Mouse (Mus musculus) liver, embryonic 13.5 days (tissue): Measurements from ENCODE around the gene Arhgap18. TPM values are rescaled to one million over a fixed set of nuclear protein-coding genes. Genes with fewer than 3 reads are reported as not detected.

Experiments used
- ATAC-seq: fragments of 200-750 bp; cut with Nextera tagmentation; 2 replicates; pipeline ENCODE4 v1.8.0; 2017; ENCODE audit warnings: low read depth, mild to moderate bottlenecking, moderate number of reproducible peaks, moderate library complexity
- DNase-seq: peaks from one replicate; pipeline ENCODE4 v3.0.0; 2022
- H3K27ac ChIP-seq: fragments of 300-500 bp; sonication (generic); 2 replicates; pipeline ENCODE4 v1.5.1; 2015; ENCODE audit warnings: moderate library complexity, mild to moderate bottlenecking, inconsistent platforms
- H3K27me3 ChIP-seq: fragments of 300-500 bp; sonication (generic); 2 replicates; pipeline ENCODE4 v1.6.1; 2015; ENCODE audit warnings: mild to moderate bottlenecking, inconsistent platforms
- H3K36me3 ChIP-seq: fragments of 300-500 bp; sonication (generic); 2 replicates; pipeline ENCODE4 v1.6.1; 2015; ENCODE audit warnings: mild to moderate bottlenecking, inconsistent platforms
- H3K4me1 ChIP-seq: fragments of 300-500 bp; sonication (generic); replicated peaks from 2 replicates; pipeline ENCODE4 v1.6.1; 2015; ENCODE audit warnings: inconsistent platforms
- H3K4me2 ChIP-seq: fragments of 300-500 bp; sonication (generic); 2 replicates; pipeline ENCODE4 v1.6.1; 2015; ENCODE audit warnings: inconsistent platforms, mild to moderate bottlenecking, moderate library complexity
- H3K4me3 ChIP-seq: fragments of 300-500 bp; sonication (generic); replicated peaks from 2 replicates; pipeline ENCODE4 v1.5.1; 2015; ENCODE audit warnings: mild to moderate bottlenecking, inconsistent platforms
- H3K9ac ChIP-seq: fragments of 300-500 bp; sonication (generic); 2 replicates; pipeline ENCODE4 v1.6.1; 2015; ENCODE audit warnings: mild to moderate bottlenecking, inconsistent platforms
- H3K9me3 ChIP-seq: fragments of 300-500 bp; sonication (generic); replicated peaks from 2 replicates; pipeline ENCODE4 v1.6.1; 2016; ENCODE audit warnings: inconsistent platforms
- WGBS: fragments of 180-500 bp; shearing (Covaris S2); methylation state at CpG from one replicate; pipeline ENCODE4 v1.1.7; 2015; ENCODE audit not compliant: insufficient replicate concordance; 5-methylcytosine and 5-hydroxymethylcytosine counted together
- polyA plus RNA-seq: library from polyadenylated mRNA; unstranded; fragments of >200 nt; fragmentation: Nextera tagmentation; extraction: Ambion mirVana; gene quantifications from 2 replicates; pipeline ENCODE4 v1.2.1, GENCODE M21; 2015

The Arhgap18 gene
- polyA plus RNA-seq, result 7.9 and 10.6 TPM in 2 replicates

DNA sequence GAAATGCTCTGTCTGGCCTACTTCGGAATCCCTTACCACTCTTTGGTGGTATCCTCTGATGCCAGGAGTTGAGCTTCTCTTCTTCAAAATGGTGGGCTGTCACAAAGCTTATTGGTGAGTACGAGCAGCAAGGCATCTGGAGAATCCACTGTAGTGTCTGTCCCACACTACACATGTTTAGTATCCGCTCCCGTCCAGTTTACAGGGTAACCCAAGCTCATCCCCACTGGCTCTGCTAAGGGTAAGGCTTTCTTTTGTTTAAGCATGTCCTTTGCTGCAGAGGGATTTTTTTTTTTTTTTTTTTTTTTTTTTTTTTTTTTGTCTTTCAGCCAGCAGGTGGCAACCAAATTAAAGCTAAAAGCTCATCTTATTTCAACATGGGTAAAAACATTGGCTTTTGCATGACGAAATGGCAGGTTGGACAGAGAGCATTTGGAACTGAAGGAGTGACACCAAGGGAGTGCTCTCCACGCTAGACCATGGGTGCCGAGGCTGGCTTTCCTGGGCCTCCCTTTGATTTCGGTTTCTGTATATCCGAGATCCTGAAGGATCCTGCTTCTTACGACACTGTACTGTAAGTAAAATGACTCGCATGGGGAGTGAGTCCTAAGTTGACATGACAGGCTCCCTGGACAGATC lies at the start of gene Arhgap18:
Gene Arhgap18 (plus strand): TSS at position 493 of the 639 bp plus-strand sequence.
- no peak for ATAC-seq
- no peak within 1 kb of the TSS for H3K4me2 ChIP-seq
- no peak for DNase-seq
- H3K9ac ChIP-seq, result no peak within 1 kb of the TSS
- H3K9me3 ChIP-seq, result no peaks in the 10 kb centered on the region
- H3K27ac ChIP-seq, result no peak within 1 kb of the TSS
- peaks cover 9% of the 10 kb centered on the region; the same call in 1 of the 2 replicates for H3K4me1 ChIP-seq
- no peaks in the 10 kb centered on the region for H3K27me3 ChIP-seq
- no peaks in the 10 kb centered on the region for H3K36me3 ChIP-seq
- no peak within 1 kb of the TSS for H3K4me3 ChIP-seq
- 63% methylated on average over 11 of the region's 11 CpGs for WGBS

DNA sequence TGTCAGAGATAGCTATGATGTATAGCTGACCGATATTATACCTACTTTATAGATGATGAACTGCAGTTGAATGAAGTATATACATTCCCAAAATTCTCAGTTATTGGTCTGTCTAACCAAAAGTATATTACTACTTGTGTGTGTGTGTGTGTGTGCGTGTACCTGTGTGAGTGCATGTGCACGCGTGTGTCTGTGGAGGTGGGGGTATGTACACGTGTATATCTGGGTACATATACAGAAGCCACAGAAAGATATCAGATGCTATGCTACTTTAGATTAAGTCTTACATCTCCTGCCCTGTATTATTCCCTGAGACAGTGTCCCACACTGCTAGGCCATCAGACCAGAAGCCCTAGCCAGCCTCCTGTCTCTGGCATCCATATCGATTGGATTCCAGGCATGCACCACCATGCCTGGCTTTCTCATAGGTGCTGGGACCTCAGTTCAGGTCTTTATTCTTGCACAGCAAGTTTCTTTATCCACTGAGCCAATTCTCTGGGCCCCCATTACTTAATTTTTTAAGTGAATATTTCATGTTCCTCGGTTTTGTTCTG lies 42.7 kb upstream of the Arhgap18 start:
- no peak overlapping the region for H3K27ac ChIP-seq
- no peaks in the 10 kb centered on the region for H3K9me3 ChIP-seq
- H3K27me3 ChIP-seq, result no peaks in the 10 kb centered on the region
- DNase-seq, result no peak
- no peak overlapping the region for H3K4me2 ChIP-seq
- no peaks in the 10 kb centered on the region for H3K36me3 ChIP-seq
- WGBS, result 74% methylated on average over 7 of the region's 7 CpGs
- no peak for ATAC-seq
- no peak overlapping the region for H3K9ac ChIP-seq
- no peaks in the 10 kb centered on the region for H3K4me1 ChIP-seq
- H3K4me3 ChIP-seq, result no peak overlapping the region

DNA sequence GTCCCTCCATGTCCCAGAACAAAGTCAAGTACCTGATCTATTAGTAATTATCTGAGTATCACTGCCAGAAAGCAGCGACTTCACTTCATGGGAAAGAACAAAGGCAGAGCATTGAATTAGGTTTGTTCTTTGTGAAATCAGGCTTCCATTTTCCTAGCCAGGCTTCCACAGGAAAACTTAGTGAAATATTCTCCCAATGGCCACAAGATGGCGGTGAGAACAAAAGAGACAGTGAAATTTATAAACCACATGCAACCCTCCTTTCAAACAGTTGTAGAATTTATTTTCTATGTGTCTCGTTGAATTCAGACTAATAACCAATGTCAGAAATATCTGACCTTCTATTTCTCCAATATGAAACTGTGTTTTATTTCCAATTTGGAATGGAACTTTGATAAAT lies 42.2 kb upstream of the Arhgap18 start:
- DNase-seq (no peak), ATAC-seq (no peak)
- Histone ChIP-seq H3K36me3 (no peaks in the 10 kb centered on the region), H3K27ac (no peak overlapping the region), H3K27me3 (no peaks in the 10 kb centered on the region), H3K9ac (no peak overlapping the region), H3K4me2 (no peak overlapping the region), H3K4me1 (no peaks in the 10 kb centered on the region), H3K4me3 (no peak overlapping the region), H3K9me3 (no peaks in the 10 kb centered on the region)
- 3% methylated on average over 3 of the region's 3 CpGs for WGBS

DNA sequence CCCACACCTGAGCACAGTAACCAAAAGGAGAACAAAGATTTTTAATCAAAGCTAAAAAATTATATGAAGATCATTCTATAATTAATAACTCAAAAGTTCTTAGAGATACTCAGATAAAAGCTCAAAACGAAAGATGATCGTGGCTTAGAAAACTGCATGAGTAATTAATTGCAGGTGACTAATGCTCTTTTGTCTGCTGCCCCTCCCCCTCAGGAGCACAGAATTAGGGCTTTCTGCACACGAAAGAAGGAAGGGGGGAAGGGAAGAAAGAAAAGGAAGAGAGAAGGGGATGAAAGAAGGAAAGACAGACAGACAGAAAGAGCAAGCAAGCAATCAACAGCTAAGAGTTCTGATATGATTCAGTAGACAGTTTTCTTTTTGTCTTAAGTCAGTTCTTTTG lies 39.2 kb upstream of the Arhgap18 start:
- Histone ChIP-seq H3K27ac (no peak overlapping the region), H3K9me3 (no peaks in the 10 kb centered on the region), H3K36me3 (no peaks in the 10 kb centered on the region), H3K4me3 (no peak overlapping the region), H3K9ac (no peak overlapping the region), H3K4me2 (no peak overlapping the region), H3K4me1 (no peaks in the 10 kb centered on the region), H3K27me3 (no peaks in the 10 kb centered on the region)
- ATAC-seq (no peak), DNase-seq (no peak)
- 56% methylated on average over 3 of the region's 3 CpGs for WGBS

DNA sequence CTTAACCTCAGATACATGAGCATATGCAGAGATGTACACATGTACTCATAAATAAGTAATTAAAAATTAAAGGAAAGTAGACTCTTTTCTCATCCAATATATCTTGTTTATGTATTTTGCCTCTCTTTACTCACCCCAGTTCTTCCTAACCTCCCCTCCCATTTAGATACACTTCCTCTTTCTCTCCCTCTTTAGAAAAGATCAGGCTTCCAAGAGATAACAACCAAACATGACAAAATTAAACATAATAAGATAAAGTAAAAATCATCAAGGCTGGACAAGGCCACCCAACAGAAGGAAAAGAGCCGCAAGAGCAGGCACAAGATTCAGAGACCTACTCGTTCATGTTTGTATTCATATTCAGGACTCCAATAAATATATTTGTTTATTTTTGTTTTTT lies 28.5 kb upstream of the Arhgap18 start:
- H3K9me3 ChIP-seq, result no peaks in the 10 kb centered on the region
- H3K27ac ChIP-seq, result no peak overlapping the region
- no peaks in the 10 kb centered on the region for H3K4me1 ChIP-seq
- no peak overlapping the region for H3K4me3 ChIP-seq
- no peak overlapping the region for H3K4me2 ChIP-seq
- ATAC-seq (no peak), DNase-seq (no peak)
- H3K9ac ChIP-seq, result no peak overlapping the region
- no peaks in the 10 kb centered on the region for H3K27me3 ChIP-seq
- 72% methylated on average over 2 of the region's 2 CpGs for WGBS
- H3K36me3 ChIP-seq, result no peaks in the 10 kb centered on the region

DNA sequence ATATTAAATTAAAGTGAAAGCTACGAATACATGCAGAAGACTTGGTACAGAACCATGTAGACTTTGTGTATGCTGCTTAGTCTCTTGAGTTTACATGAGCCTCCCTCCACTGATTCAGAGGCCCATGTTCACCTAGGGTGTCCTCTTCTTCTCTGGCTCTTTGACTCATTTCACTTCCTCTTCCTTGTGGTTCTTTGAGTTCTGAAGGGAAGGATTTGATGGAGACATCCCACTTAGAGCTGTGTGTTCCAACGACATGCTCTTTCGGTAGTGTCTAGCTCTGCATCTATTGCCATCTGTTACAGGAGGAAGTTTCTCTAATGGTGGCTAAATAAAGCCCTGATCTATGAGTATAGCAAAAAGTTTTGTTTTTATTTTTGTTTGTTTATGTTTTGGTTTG lies 28.0 kb upstream of the Arhgap18 start:
- no peaks in the 10 kb centered on the region for H3K36me3 ChIP-seq
- ATAC-seq (no peak), DNase-seq (no peak)
- no peaks in the 10 kb centered on the region for H3K9me3 ChIP-seq
- H3K4me2 ChIP-seq, result no peak overlapping the region
- 60% methylated on average over 3 of the region's 3 CpGs for WGBS
- H3K9ac ChIP-seq, result no peak overlapping the region
- H3K4me1 ChIP-seq, result no peaks in the 10 kb centered on the region
- no peak overlapping the region for H3K27ac ChIP-seq
- H3K27me3 ChIP-seq, result no peaks in the 10 kb centered on the region
- H3K4me3 ChIP-seq, result no peak overlapping the region

DNA sequence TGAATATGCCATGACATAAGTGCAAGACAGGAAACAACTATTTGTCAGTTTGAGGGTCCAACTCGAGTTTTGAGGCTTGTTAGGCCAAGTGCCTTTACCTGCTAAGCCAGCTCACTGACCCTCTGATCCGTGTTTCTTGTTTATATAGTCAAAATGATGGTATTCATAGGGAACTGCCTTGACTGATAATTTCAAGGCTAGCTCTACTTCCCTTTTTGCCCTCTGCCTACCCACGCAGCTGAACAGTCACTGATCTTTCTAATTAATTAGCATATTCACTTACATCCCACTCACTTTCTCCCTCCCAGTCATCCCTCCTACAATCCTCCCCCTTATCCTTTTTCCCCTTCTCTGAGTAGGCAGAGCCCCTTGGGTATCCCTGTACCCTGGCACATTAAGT lies 2.4 kb upstream of the Arhgap18 start:
- Histone ChIP-seq H3K9me3 (no peaks in the 10 kb centered on the region), H3K4me2 (no peak overlapping the region), H3K36me3 (no peaks in the 10 kb centered on the region), H3K27me3 (no peaks in the 10 kb centered on the region), H3K27ac (no peak overlapping the region), H3K9ac (no peak overlapping the region), H3K4me3 (no peak overlapping the region), H3K4me1 (peaks cover 9% of the 10 kb centered on the region; the same call in 1 of the 2 replicates)
- 13% methylated on average over 3 of the region's 3 CpGs for WGBS
- no peak for ATAC-seq
- no peak for DNase-seq

DNA sequence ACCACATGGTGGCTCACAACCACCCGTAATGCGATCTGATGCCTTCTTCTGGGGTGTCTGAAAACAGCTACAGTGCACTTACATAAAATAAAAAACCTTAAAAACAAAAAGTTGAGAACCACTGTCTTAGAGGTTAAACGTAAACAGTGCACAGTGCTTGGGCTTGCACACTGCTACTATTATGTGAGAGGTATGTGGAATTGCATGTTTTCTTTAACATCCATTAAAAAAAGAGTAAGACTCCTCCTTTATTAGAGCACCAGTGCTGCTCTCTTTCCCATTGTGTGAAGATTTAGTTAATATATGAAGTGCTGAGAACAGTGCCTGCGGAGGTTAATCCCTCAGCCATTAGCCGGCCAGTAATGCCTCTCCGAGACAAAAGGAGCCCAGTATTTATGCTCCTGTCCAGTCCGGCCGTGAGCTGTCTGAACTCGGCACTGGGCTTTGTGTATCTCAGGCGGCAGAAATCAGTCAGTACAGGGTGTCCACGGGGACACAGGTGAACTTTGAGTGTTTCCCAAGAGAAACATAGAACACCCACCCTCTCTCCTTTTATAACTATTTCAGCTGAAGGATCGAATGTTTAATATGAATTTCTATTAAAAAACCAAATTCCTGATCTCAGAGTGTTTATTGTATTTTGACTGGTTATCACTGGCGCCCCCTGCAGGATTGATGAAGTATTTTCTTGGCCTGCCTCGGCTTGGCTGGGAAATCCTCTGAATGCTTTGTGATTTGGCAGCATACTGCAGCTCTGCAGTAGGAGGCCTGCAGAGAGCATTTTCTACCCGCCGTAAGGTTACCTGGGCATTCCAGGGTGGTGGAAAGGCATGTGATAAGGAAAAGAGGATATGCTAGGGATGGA lies 925 bp upstream of the Arhgap18 start:
- Histone ChIP-seq H3K9ac (no peak overlapping the region), H3K4me3 (no peak overlapping the region), H3K27ac (no peak overlapping the region), H3K4me2 (no peak overlapping the region), H3K4me1 (peaks cover 9% of the 10 kb centered on the region; the same call in 1 of the 2 replicates), H3K27me3 (no peaks in the 10 kb centered on the region), H3K9me3 (no peaks in the 10 kb centered on the region), H3K36me3 (no peaks in the 10 kb centered on the region)
- no peak for ATAC-seq
- 64% methylated on average over 16 of the region's 16 CpGs for WGBS
- DNase-seq, result peak; percentile 14

DNA sequence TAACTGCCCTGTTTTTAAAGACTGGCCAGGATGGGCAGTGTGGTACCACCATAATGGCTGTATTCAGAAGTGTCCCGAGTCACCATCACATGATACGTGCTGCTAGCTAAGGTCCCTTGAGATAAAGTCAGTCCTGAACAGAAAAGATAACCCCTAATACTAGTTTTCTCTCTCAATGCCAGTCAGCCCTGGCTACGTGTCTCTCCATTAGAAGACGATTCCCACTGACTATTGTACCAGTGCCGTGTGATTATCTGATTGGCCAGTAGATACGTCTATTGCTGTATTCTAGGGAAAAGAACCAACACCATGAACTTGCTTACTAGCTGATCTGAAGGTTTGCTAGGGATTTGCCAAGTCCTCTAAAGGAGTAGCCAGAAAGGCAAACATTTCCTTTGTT lies 785 bp downstream of the Arhgap18 start:
- peaks cover 9% of the 10 kb centered on the region; the same call in 1 of the 2 replicates for H3K4me1 ChIP-seq
- no peaks in the 10 kb centered on the region for H3K27me3 ChIP-seq
- DNase-seq, result no peak
- no peak overlapping the region for H3K9ac ChIP-seq
- H3K9me3 ChIP-seq, result no peaks in the 10 kb centered on the region
- H3K4me2 ChIP-seq, result no peak overlapping the region
- H3K27ac ChIP-seq, result no peak overlapping the region
- H3K36me3 ChIP-seq, result no peaks in the 10 kb centered on the region
- peak; percentile 39; the same call in 1 of the 2 replicates for ATAC-seq
- 35% methylated on average over 6 of the region's 6 CpGs for WGBS
- H3K4me3 ChIP-seq, result no peak overlapping the region

DNA sequence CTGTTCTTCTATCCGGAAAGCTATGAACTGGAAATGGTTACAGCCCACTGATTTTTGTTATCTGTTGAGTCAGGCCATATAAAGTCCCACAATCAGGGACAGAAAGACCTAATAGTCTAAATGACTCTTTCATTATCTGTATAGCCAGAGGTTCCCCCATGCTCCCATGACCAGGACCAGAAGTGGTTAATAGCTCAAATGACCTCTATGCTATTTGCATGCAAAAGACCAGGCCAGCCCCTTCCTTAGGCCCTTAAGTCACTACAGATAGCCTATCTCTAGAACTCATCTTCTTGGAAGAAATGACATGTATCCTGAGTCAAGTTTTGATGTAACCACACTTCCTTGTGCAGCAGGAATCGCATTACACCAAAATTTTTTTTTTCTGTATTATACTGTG lies 4.0 kb downstream of the Arhgap18 start:
- Histone ChIP-seq H3K27me3 (no peaks in the 10 kb centered on the region), H3K4me2 (no peak overlapping the region), H3K9me3 (no peaks in the 10 kb centered on the region), H3K4me3 (no peak overlapping the region), H3K27ac (no peak overlapping the region), H3K9ac (no peak overlapping the region), H3K36me3 (no peaks in the 10 kb centered on the region), H3K4me1 (peaks cover 9% of the 10 kb centered on the region; the same call in 1 of the 2 replicates)
- ATAC-seq, result no peak
- WGBS, result 49% methylated on average over 2 of the region's 2 CpGs
- DNase-seq, result no peak

DNA sequence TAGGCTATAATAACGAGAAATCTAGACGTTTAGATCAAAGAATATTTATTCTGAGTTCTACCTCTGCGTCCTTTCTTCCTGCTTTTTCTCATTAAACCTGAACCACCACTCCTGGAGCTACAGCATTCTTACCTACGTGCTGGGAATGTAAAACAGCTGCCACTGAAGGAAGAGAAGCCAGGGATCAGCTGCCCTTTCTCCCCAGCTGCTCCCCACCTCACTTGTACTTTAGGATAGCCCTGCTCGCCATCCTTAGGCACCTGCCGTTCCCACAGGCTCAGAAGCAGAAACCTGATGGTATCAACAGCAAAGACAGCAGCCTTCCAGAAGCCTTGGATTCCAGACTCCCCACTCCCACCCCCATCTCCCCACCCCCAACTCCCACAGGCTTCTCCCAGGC lies 6.2 kb downstream of the Arhgap18 start:
- 60% methylated on average over 6 of the region's 6 CpGs for WGBS

More for the DNA sequence above, 6.2 kb downstream of the Arhgap18 start:
- H3K27ac ChIP-seq, result no peak overlapping the region
- H3K9ac ChIP-seq, result no peak overlapping the region
- H3K4me3 ChIP-seq, result no peak overlapping the region
- peaks cover 2% of the 10 kb centered on the region; the same call in 1 of the 2 replicates for H3K4me1 ChIP-seq
- ATAC-seq (no peak), DNase-seq (no peak)
- no peaks in the 10 kb centered on the region for H3K9me3 ChIP-seq
- no peaks in the 10 kb centered on the region for H3K36me3 ChIP-seq
- no peaks in the 10 kb centered on the region for H3K27me3 ChIP-seq
- H3K4me2 ChIP-seq, result no peak overlapping the region
